Mouse (Mus musculus): ENCODE measurements around the gene Spast. TPM values are rescaled to one million over a fixed set of nuclear protein-coding genes. Genes with fewer than 3 reads are reported as not detected.
"Not testable (repeated sequence)": the region's sequence is repeated elsewhere in the genome, so short reads cannot be mapped to it uniquely, and the experiment has no call there.

Gene Spast
- polyA plus RNA-seq, 1 experiment from 2014 or later: 35.1 TPM

DNA sequence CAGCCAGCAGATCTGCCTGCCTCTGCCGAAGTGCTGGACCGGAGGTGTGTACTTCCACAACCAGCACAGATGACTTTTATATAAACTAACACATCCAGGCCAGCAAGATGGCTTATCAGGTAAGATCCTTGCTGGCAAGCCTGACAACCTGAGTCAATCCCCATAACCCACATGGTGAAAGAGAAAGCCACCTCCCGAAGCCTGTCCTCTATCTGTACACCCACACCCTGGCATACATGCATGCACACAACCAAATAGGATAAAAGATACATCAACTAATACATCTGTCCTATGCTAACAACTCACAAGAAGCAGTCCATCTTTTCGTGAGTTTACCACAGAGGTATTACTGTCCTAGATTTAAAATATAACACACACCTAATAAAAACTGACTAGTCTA is 34.7 kb upstream of the Spast start:
- Histone ChIP-seq H3K9ac (replicated peaks) (no peak overlapping the region), H3K27ac (replicated peaks) (no peak overlapping the region), H3K27me3 (no peaks in the 10 kb centered on the region), H3K4me2 (replicated peaks) (no peak overlapping the region), H3K4me3 (no peak overlapping the region), H3K4me1 (no peaks in the 10 kb centered on the region), H3K9me3 (no peaks in the 10 kb centered on the region), H3K36me3 (peaks cover 24% of the 10 kb centered on the region)
- 95% methylated on average over 4 of the region's 4 CpGs for WGBS
- no peak for ATAC-seq (replicated peaks)

- Histone ChIP-seq H3K4me2 (replicated peaks) (no peak overlapping the region), H3K4me3 (no peak overlapping the region), H3K27ac (replicated peaks) (no peak overlapping the region), H3K9ac (replicated peaks) (no peak overlapping the region), H3K36me3 (peaks cover 21% of the 10 kb centered on the region), H3K9me3 (no peaks in the 10 kb centered on the region), H3K27me3 (no peaks in the 10 kb centered on the region), H3K4me1 (no peaks in the 10 kb centered on the region)
- no peak for ATAC-seq (replicated peaks)
- WGBS: 91% methylated on average over 4 of the region's 4 CpGs
These were observed 33.2 kb upstream of the Spast start for GRCm38 (mm10) chr17:74305616-74306015.

GRCm38 (mm10) chr17:74306021-74306420 is 32.8 kb upstream of the Spast start:
- Histone ChIP-seq H3K36me3 (peaks cover 21% of the 10 kb centered on the region), H3K9ac (replicated peaks) (no peak overlapping the region), H3K27ac (replicated peaks) (no peak overlapping the region), H3K4me1 (no peaks in the 10 kb centered on the region), H3K4me2 (replicated peaks) (no peak overlapping the region), H3K9me3 (no peaks in the 10 kb centered on the region), H3K4me3 (no peak overlapping the region), H3K27me3 (no peaks in the 10 kb centered on the region)
- WGBS: 89% methylated on average over 1 of the region's 1 CpGs
- no peak for ATAC-seq (replicated peaks)

- Histone ChIP-seq H3K36me3 (no peaks in the 10 kb centered on the region; the same call in 1 of the 2 replicates), H3K27me3 (no peaks in the 10 kb centered on the region), H3K4me3 (peak overlapping the region; percentile 82), H3K9ac (replicated peaks) (peak overlapping the region; percentile 80), H3K27ac (replicated peaks) (peak overlapping the region; percentile 89), H3K4me1 (peaks cover 18% of the 10 kb centered on the region), H3K4me2 (replicated peaks) (peak overlapping the region; percentile 62), H3K9me3 (no peaks in the 10 kb centered on the region)
- peak; percentile 71; the same call in 1 of the 2 replicates for ATAC-seq (replicated peaks)
- under 1% methylated on average over 37 of the region's 45 CpGs for WGBS
These were observed 23.1 kb upstream of the Spast start for GRCm38 (mm10) chr17:74315445-74316308.

DNA sequence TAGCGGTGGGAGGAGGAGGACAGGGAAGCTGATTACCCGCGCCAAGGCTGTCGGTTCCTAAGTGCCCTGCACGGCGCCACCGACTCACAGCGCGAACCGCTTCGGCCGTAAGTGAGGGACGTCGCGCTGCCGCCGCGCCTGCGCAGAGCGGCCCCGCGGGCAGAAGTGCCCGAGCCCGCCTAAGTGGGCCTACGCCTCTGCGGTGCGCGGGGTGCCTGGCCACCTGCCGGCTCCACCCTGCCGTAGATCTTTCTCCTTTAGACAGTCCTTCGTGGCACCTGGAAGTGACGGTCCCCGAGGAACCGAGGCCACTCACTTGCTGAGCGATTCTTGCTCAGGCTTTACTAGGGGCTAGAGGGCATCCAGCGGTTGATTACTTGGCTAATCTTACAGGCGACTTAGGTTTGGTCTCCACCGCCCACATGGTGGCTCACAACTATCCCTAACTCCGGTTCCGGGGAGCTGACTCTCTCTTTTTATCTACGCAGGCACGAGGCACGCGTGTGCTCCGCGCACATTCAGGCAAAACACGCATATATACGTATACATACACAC is 22.4 kb upstream of the Spast start:
- ATAC-seq (replicated peaks): peak; percentile 96
- WGBS: under 1% methylated on average over 48 of the region's 48 CpGs

GRCm38 (mm10) chr17:74318721-74319120 is 20.1 kb upstream of the Spast start:
- WGBS: 95% methylated on average over 6 of the region's 6 CpGs
- H3K4me2 ChIP-seq (replicated peaks): no peak overlapping the region
- ATAC-seq (replicated peaks): no peak
- H3K4me1 ChIP-seq: peaks cover 18% of the 10 kb centered on the region
- H3K9ac ChIP-seq (replicated peaks): no peak overlapping the region
- H3K27me3 ChIP-seq: no peaks in the 10 kb centered on the region
- no peaks in the 10 kb centered on the region for H3K36me3 ChIP-seq
- H3K9me3 ChIP-seq: no peaks in the 10 kb centered on the region
- no peak overlapping the region for H3K27ac ChIP-seq (replicated peaks)
- H3K4me3 ChIP-seq: no peak overlapping the region

More for the DNA sequence above, 22.4 kb upstream of the Spast start:
- Histone ChIP-seq H3K9me3 (no peaks in the 10 kb centered on the region), H3K9ac (replicated peaks) (peak overlapping the region; percentile 80), H3K4me1 (peaks cover 18% of the 10 kb centered on the region), H3K4me3 (peak overlapping the region; percentile 82), H3K4me2 (replicated peaks) (peak overlapping the region; percentile 62), H3K27me3 (no peaks in the 10 kb centered on the region), H3K36me3 (no peaks in the 10 kb centered on the region; the same call in 1 of the 2 replicates), H3K27ac (replicated peaks) (peak overlapping the region; percentile 89)

- H3K4me3 ChIP-seq: no peak overlapping the region
- no peaks in the 10 kb centered on the region for H3K9me3 ChIP-seq
- no peak for ATAC-seq (replicated peaks)
- 54% methylated on average over 5 of the region's 5 CpGs for WGBS
- no peak overlapping the region for H3K4me2 ChIP-seq (replicated peaks)
- no peaks in the 10 kb centered on the region for H3K4me1 ChIP-seq
- H3K36me3 ChIP-seq: no peaks in the 10 kb centered on the region
- no peak overlapping the region for H3K27ac ChIP-seq (replicated peaks)
- no peaks in the 10 kb centered on the region for H3K27me3 ChIP-seq
- no peak overlapping the region for H3K9ac ChIP-seq (replicated peaks)
These were observed 16.3 kb upstream of the Spast start for GRCm38 (mm10) chr17:74322400-74323054.

DNA sequence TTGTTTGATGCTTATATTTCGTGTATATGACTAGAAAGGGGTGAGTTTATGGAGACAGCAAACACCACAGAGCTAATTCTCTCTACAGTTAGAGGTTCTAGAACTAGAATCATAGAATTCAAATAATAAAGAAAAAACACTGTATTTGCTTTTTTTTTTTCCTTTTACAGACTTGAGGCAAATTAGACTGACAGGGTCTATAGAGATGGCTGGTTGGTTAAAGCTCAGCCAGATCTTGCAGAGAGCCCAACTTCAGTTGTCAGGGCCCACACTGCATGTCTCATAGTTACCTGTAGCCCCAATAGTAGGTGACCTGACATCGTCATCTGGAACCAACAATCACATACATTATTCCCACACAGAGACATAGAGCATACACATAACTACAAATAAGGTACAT is 14.9 kb upstream of the Spast start, which contains the start of gene Dpy30:
Dpy30 (minus strand) TSS at position 101 of the 400 bp plus-strand sequence.
- no peak within 1 kb of the TSS for H3K4me3 ChIP-seq
- no peak within 1 kb of the TSS for H3K27ac ChIP-seq (replicated peaks)
- no peaks in the 10 kb centered on the region for H3K9me3 ChIP-seq
- H3K9ac ChIP-seq (replicated peaks): no peak within 1 kb of the TSS
- H3K27me3 ChIP-seq: no peaks in the 10 kb centered on the region
- no peak within 1 kb of the TSS for H3K4me2 ChIP-seq (replicated peaks)
- no peaks in the 10 kb centered on the region for H3K4me1 ChIP-seq
- WGBS: 74% methylated on average over 2 of the region's 2 CpGs
- no peak for ATAC-seq (replicated peaks)
- no peaks in the 10 kb centered on the region for H3K36me3 ChIP-seq

- not testable (repeated sequence) for H3K4me1 ChIP-seq; H3K27ac ChIP-seq (replicated peaks); H3K4me3 ChIP-seq; H3K9ac ChIP-seq (replicated peaks); H3K27me3 ChIP-seq; H3K9me3 ChIP-seq; H3K36me3 ChIP-seq; H3K4me2 ChIP-seq (replicated peaks); ATAC-seq (replicated peaks)
- 82% methylated on average over 7 of the region's 7 CpGs for WGBS
These were observed 11.6 kb upstream of the Spast start for GRCm38 (mm10) chr17:74327195-74327594.

GRCm38 (mm10) chr17:74328146-74328545 is 10.6 kb upstream of the Spast start:
- not testable (repeated sequence) for H3K9ac ChIP-seq (replicated peaks); H3K36me3 ChIP-seq; ATAC-seq (replicated peaks); H3K4me1 ChIP-seq; H3K4me3 ChIP-seq; H3K4me2 ChIP-seq (replicated peaks); H3K27me3 ChIP-seq; H3K9me3 ChIP-seq; H3K27ac ChIP-seq (replicated peaks)
- 43% methylated on average over 2 of the region's 2 CpGs for WGBS

- H3K4me1 ChIP-seq: no peaks in the 10 kb centered on the region
- no peak overlapping the region for H3K4me3 ChIP-seq
- H3K27me3 ChIP-seq: no peaks in the 10 kb centered on the region
- H3K27ac ChIP-seq (replicated peaks): no peak overlapping the region
- no peak for ATAC-seq (replicated peaks)
- no peaks in the 10 kb centered on the region for H3K9me3 ChIP-seq
- H3K4me2 ChIP-seq (replicated peaks): no peak overlapping the region
- H3K36me3 ChIP-seq: no peaks in the 10 kb centered on the region
- WGBS: 82% methylated on average over 9 of the region's 9 CpGs
- H3K9ac ChIP-seq (replicated peaks): no peak overlapping the region
These were observed 7.6 kb upstream of the Spast start for GRCm38 (mm10) chr17:74331049-74331676.

Measured in forebrain, embryonic 15.5 days (tissue).